Comparison of ENCODE assay signal across 8 mouse cellular contexts in genomic region chr3:9400201-9400885, GRCm38 (mm10).
DNase-seq lines count a peak whose midpoint lies in the region; ATAC-seq lines count a peak whose summit lies in the region.

No protein-coding gene starts in this region.

- H3K36me3 ChIP-seq in forebrain, embryonic 15.5 days: no peaks in the 10 kb centered on the region
- H3K36me3 ChIP-seq in forebrain, embryonic 11.5 days (ENCODE audit: control insufficient read depth, insufficient read depth, low read length): no peaks in the 10 kb centered on the region
- H3K36me3 ChIP-seq in embryonic facial prominence, embryonic 13.5 days: no peaks in the 10 kb centered on the region
- H3K36me3 ChIP-seq in intestine, embryonic 15.5 days: no peaks in the 10 kb centered on the region
- no peaks in the 10 kb centered on the region for H3K36me3 ChIP-seq in midbrain, embryonic 12.5 days

- no peak overlapping the region for H3K4me2 ChIP-seq in forebrain, embryonic 15.5 days (replicated peaks)
- no peak overlapping the region for H3K4me2 ChIP-seq in forebrain, embryonic 11.5 days (ENCODE audit: low read depth, low read length, severe bottlenecking)
- no peak overlapping the region for H3K4me2 ChIP-seq in embryonic facial prominence, embryonic 13.5 days
- H3K4me2 ChIP-seq in intestine, embryonic 15.5 days (replicated peaks): no peak overlapping the region
- H3K4me2 ChIP-seq in midbrain, embryonic 12.5 days (replicated peaks): no peak overlapping the region

- DNase-seq in forebrain, embryonic 11.5 days (ENCODE audit: low spot score): no peak
- peak; percentile 64 for DNase-seq in thymus, postnatal 14 days
- no peak for DNase-seq in thymus, postnatal 36 days
- no peak for DNase-seq in spleen, adult 18-20 months

- H3K9me3 ChIP-seq in forebrain, embryonic 15.5 days: no peaks in the 10 kb centered on the region
- no peaks in the 10 kb centered on the region for H3K9me3 ChIP-seq in forebrain, embryonic 11.5 days (ENCODE audit: control insufficient read depth, low read length)
- 0 out of 2 replicates have a peak, but pooled peaks cover under 1% of the 10 kb centered on the region for H3K9me3 ChIP-seq in embryonic facial prominence, embryonic 13.5 days
- H3K9me3 ChIP-seq in intestine, embryonic 15.5 days: no peaks in the 10 kb centered on the region
- no peaks in the 10 kb centered on the region for H3K9me3 ChIP-seq in midbrain, embryonic 12.5 days

- 0 out of 2 replicates have a peak overlapping the region, but pooled peaks have one; percentile 0 for H3K27ac ChIP-seq in forebrain, embryonic 15.5 days (replicated peaks)
- no peak overlapping the region for H3K27ac ChIP-seq in forebrain, embryonic 11.5 days (ENCODE audit: low read depth, low read length)
- 0 out of 2 replicates have a peak overlapping the region, but pooled peaks have one; percentile 24 for H3K27ac ChIP-seq in embryonic facial prominence, embryonic 13.5 days
- peak overlapping the region; percentile 41; the same call in 1 of the 2 replicates for H3K27ac ChIP-seq in intestine, embryonic 15.5 days
- H3K27ac ChIP-seq in midbrain, embryonic 12.5 days (replicated peaks): 0 out of 2 replicates have a peak overlapping the region, but pooled peaks have one; percentile 6

- no peak overlapping the region for H3K9ac ChIP-seq in forebrain, embryonic 15.5 days (replicated peaks)
- H3K9ac ChIP-seq in forebrain, embryonic 11.5 days (ENCODE audit: low read length): no peak overlapping the region
- no peak overlapping the region for H3K9ac ChIP-seq in embryonic facial prominence, embryonic 13.5 days
- no peak overlapping the region for H3K9ac ChIP-seq in intestine, embryonic 15.5 days
- H3K9ac ChIP-seq in midbrain, embryonic 12.5 days (replicated peaks): no peak overlapping the region

- peak; percentile 73 for ATAC-seq in forebrain, embryonic 15.5 days (replicated peaks)
- no peak for ATAC-seq in forebrain, embryonic 11.5 days (replicated peaks; ENCODE audit: low FRiP score)
- ATAC-seq in embryonic facial prominence, embryonic 13.5 days (ENCODE audit: insufficient number of reproducible peaks, insufficient read depth, low FRiP score, low TSS enrichment, low read depth): 0 out of 2 replicates have a peak, but pooled peaks have one; percentile 27
- ATAC-seq in intestine, embryonic 15.5 days: peak; percentile 65; the same call in 1 of the 2 replicates
- ATAC-seq in midbrain, embryonic 12.5 days (ENCODE audit: low FRiP score, low read depth): peak; percentile 57; the same call in 1 of the 2 replicates

- no peak overlapping the region for H3K4me3 ChIP-seq in forebrain, embryonic 15.5 days
- no peak overlapping the region for H3K4me3 ChIP-seq in forebrain, embryonic 11.5 days (ENCODE audit: low read depth, low read length)
- H3K4me3 ChIP-seq in embryonic facial prominence, embryonic 13.5 days: no peak overlapping the region
- no peak overlapping the region for H3K4me3 ChIP-seq in intestine, embryonic 15.5 days (replicated peaks)
- H3K4me3 ChIP-seq in midbrain, embryonic 12.5 days: no peak overlapping the region

- H3K27me3 ChIP-seq in forebrain, embryonic 15.5 days: no peaks in the 10 kb centered on the region
- no peaks in the 10 kb centered on the region for H3K27me3 ChIP-seq in forebrain, embryonic 11.5 days (ENCODE audit: control insufficient read depth, insufficient read depth, low read length)
- no peaks in the 10 kb centered on the region for H3K27me3 ChIP-seq in embryonic facial prominence, embryonic 13.5 days
- no peaks in the 10 kb centered on the region for H3K27me3 ChIP-seq in intestine, embryonic 15.5 days (replicated peaks)
- H3K27me3 ChIP-seq in midbrain, embryonic 12.5 days: no peaks in the 10 kb centered on the region; the same call in 1 of the 2 replicates

- peaks cover 36% of the 10 kb centered on the region for H3K4me1 ChIP-seq in forebrain, embryonic 15.5 days
- H3K4me1 ChIP-seq in forebrain, embryonic 11.5 days (replicated peaks; ENCODE audit: control insufficient read depth, insufficient read depth, low read length): 0 out of 2 replicates have a peak, but pooled peaks cover 2% of the 10 kb centered on the region
- H3K4me1 ChIP-seq in embryonic facial prominence, embryonic 13.5 days: peaks cover 29% of the 10 kb centered on the region
- peaks cover 7% of the 10 kb centered on the region for H3K4me1 ChIP-seq in intestine, embryonic 15.5 days (replicated peaks)
- H3K4me1 ChIP-seq in midbrain, embryonic 12.5 days: peaks cover 20% of the 10 kb centered on the region

- 24% methylated on average over 3 of the region's 3 CpGs for WGBS in forebrain, embryonic 15.5 days
- 69% methylated on average over 3 of the region's 3 CpGs for WGBS in forebrain, embryonic 11.5 days
- 31% methylated on average over 3 of the region's 3 CpGs for WGBS in embryonic facial prominence, embryonic 13.5 days
- WGBS in intestine, embryonic 15.5 days: 16% methylated on average over 3 of the region's 3 CpGs
- WGBS in midbrain, embryonic 12.5 days: 58% methylated on average over 3 of the region's 3 CpGs
